ENCODE assay signal across 8 mouse cellular contexts in the genomic region with DNA sequence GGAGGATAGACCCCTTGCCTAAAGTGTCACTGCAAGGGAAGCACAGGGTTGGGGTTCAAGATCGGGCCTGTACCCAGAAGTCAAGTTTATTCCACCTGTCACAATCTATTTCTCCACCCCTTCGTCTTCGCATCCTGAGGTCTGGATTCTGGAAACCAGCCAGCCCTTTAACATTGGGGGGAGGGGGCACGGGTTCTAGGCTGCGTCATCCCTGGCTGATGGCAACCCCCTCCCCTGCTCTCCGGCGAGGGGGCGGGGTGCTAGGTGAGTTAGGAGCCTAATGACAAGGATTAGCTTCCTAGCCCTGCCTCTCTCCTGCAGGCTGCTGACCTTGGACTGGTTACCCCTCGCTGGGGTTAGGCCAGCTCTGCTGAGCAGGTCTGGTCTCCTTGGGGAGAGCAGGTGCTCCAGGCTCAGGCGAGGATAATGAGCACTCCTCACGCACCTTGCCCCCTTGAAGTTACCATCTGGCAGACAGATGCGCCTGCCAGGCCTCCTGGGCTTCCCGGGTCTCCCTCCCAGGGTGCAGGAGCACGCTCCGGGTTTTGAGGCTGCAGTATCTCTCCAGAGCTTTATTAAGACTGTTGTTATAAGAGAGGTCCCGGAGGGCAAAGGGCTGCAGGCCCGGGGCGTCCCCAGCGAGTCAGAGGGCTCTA. TPM values are rescaled to one million over a fixed set of nuclear protein-coding genes. Genes with fewer than 3 reads are reported as not detected.
DNase-seq lines count a peak whose midpoint lies in the region; ATAC-seq and TF ChIP-seq lines count a peak whose summit lies in the region.

No protein-coding gene starts in this region.

- H3K4me1 ChIP-seq in heart, embryonic 10.5 days, result peaks cover 33% of the 10 kb centered on the region
- 0 out of 2 replicates have a peak, but pooled peaks cover 6% of the 10 kb centered on the region for H3K4me1 ChIP-seq in heart, postnatal 0 days (ENCODE audit: control insufficient read depth, insufficient read depth)
- H3K4me1 ChIP-seq in liver, embryonic 12.5 days, result peaks cover 15% of the 10 kb centered on the region
- H3K4me1 ChIP-seq in stomach, embryonic 15.5 days, result peaks cover 24% of the 10 kb centered on the region

- no peaks in the 10 kb centered on the region for H3K36me3 ChIP-seq in heart, embryonic 10.5 days
- H3K36me3 ChIP-seq in heart, postnatal 0 days (replicated peaks; ENCODE audit: control insufficient read depth, insufficient read depth, low read length), result no peaks in the 10 kb centered on the region
- H3K36me3 ChIP-seq in liver, embryonic 12.5 days, result no peaks in the 10 kb centered on the region
- H3K36me3 ChIP-seq in stomach, embryonic 15.5 days, result no peaks in the 10 kb centered on the region

- intact Hi-C loops in heart, postnatal 36 days (cut with DNase I), result loop anchor here (5.0 kb wide), 1 partner anchor 54 kb away; no protein-coding TSS in a partner anchor

- no peak for TF ChIP-seq EP300 in heart, postnatal 0 days (IDR thresholded peaks at IDR 0.05; ENCODE audit: low read depth)

- no peak for DNase-seq in heart, embryonic 10.5 days (ENCODE audit: low spot score)
- no peak for DNase-seq in heart, postnatal 36 days
- peak; percentile 61 to 80 for DNase-seq in cerebellum, adult 18-20 months
- DNase-seq in heart, postnatal 0 days (ENCODE audit: low spot score), result no peak
- DNase-seq in ovary, postnatal 36 days (ENCODE audit: low spot score), result no peak
- DNase-seq in layer of hippocampus, postnatal 14 days (ENCODE audit: low spot score in 2 of 2), result no peak

- no peak overlapping the region for H3K9ac ChIP-seq in heart, postnatal 0 days (replicated peaks; ENCODE audit: low read depth, low read length)
- H3K9ac ChIP-seq in liver, embryonic 12.5 days, result peak overlapping the region; percentile 39; the same call in 1 of the 2 replicates
- H3K9ac ChIP-seq in stomach, embryonic 15.5 days, result 0 out of 2 replicates have a peak overlapping the region, but pooled peaks have one; percentile 22

- peak overlapping the region; percentile 87 for H3K27ac ChIP-seq in heart, embryonic 10.5 days
- no peak overlapping the region for H3K27ac ChIP-seq in heart, postnatal 0 days (ENCODE audit: low read depth)
- H3K27ac ChIP-seq in liver, embryonic 12.5 days, result peak overlapping the region; percentile 51; the same call in 1 of the 2 replicates
- H3K27ac ChIP-seq in stomach, embryonic 15.5 days, result peak overlapping the region; percentile 83; the same call in 1 of the 2 replicates

- TF ChIP-seq CTCF in heart, postnatal 0 days (IDR thresholded peaks at IDR 0.05; ENCODE audit: low read depth), result no peak

- no peaks in the 10 kb centered on the region for H3K9me3 ChIP-seq in heart, embryonic 10.5 days
- H3K9me3 ChIP-seq in heart, postnatal 0 days (replicated peaks; ENCODE audit: control insufficient read depth, low read length), result no peaks in the 10 kb centered on the region
- no peaks in the 10 kb centered on the region for H3K9me3 ChIP-seq in liver, embryonic 12.5 days (replicated peaks)
- H3K9me3 ChIP-seq in stomach, embryonic 15.5 days, result no peaks in the 10 kb centered on the region

- H3K4me3 ChIP-seq in heart, embryonic 10.5 days, result peak overlapping the region; percentile 87
- peak overlapping the region; percentile 86 for H3K4me3 ChIP-seq in heart, postnatal 0 days (ENCODE audit: low read depth, low read length)
- H3K4me3 ChIP-seq in liver, embryonic 12.5 days, result peak overlapping the region; percentile 62; the same call in 1 of the 2 replicates
- peak overlapping the region; percentile 87 for H3K4me3 ChIP-seq in stomach, embryonic 15.5 days (replicated peaks)

- H3K27me3 ChIP-seq in heart, embryonic 10.5 days (ENCODE audit: insufficient read depth, poor library complexity, severe bottlenecking), result peaks cover 96% of the 10 kb centered on the region
- peaks cover 55% of the 10 kb centered on the region for H3K27me3 ChIP-seq in heart, postnatal 0 days (ENCODE audit: control insufficient read depth, insufficient read depth, low read length)
- H3K27me3 ChIP-seq in liver, embryonic 12.5 days (replicated peaks), result peaks cover 99% of the 10 kb centered on the region
- H3K27me3 ChIP-seq in stomach, embryonic 15.5 days (replicated peaks), result no peaks in the 10 kb centered on the region

- WGBS in heart, embryonic 10.5 days, result 6% methylated on average over 19 of the region's 19 CpGs
- WGBS in heart, postnatal 0 days, result 12% methylated on average over 19 of the region's 19 CpGs
- WGBS in liver, embryonic 12.5 days (ENCODE audit: insufficient replicate concordance), result 9% methylated on average over 19 of the region's 19 CpGs
- WGBS in stomach, embryonic 15.5 days, result 11% methylated on average over 19 of the region's 19 CpGs

- H3K4me2 ChIP-seq in heart, postnatal 0 days (ENCODE audit: low read depth, low read length), result peak overlapping the region; percentile 99
- peak overlapping the region; percentile 71 for H3K4me2 ChIP-seq in liver, embryonic 12.5 days
- peak overlapping the region; percentile 90 for H3K4me2 ChIP-seq in stomach, embryonic 15.5 days

- 0 out of 2 replicates have a peak, but pooled peaks have one; percentile 3 for ATAC-seq in heart, postnatal 0 days (ENCODE audit: insufficient read depth, low read depth)
- ATAC-seq in liver, embryonic 12.5 days, result 0 out of 2 replicates have a peak, but pooled peaks have one; percentile 24
- peak; percentile 12; the same call in 1 of the 2 replicates for ATAC-seq in stomach, embryonic 15.5 days (ENCODE audit: insufficient read depth, low FRiP score, low read depth)

RNA-seq across cellular contexts. Expression of a gene that starts 0.9 kb away (rescaled TPM):
- 0.38 and 0.70 TPM in 2 replicates for polyA plus RNA-seq in heart, embryonic 10.5 days (2016; fragmentation: Nextera tagmentation; extraction: Ambion mirVana)
- total RNA-seq in heart, postnatal 36 days (2021), result 10 to 100 TPM in 1 of 2 experiments, 1 to 10 TPM in 1; 9.9 to 11.0 TPM
- total RNA-seq in heart, postnatal 0 days (2014; rRNA removed; ENCODE audit: low replicate concordance), result 0.15 and 5.1 TPM in 2 replicates
- 1.6 and 1.8 TPM in 2 replicates for polyA plus RNA-seq in heart, postnatal 0 days (2015; fragmentation: Nextera tagmentation; extraction: Ambion mirVana)
- polyA plus RNA-seq in liver, embryonic 12.5 days (2016; fragmentation: Nextera tagmentation; extraction: Ambion mirVana), result 1.3 and 1.4 TPM in 2 replicates
- polyA plus RNA-seq in stomach, embryonic 15.5 days (2015; fragmentation: Nextera tagmentation; extraction: Ambion mirVana), result 5.0 and 5.2 TPM in 2 replicates
- total RNA-seq in layer of hippocampus, postnatal 14 days (2021), result 100 to 1,000 TPM; 211 to 242 TPM

RNA-seq across cellular contexts. Expression of a gene that starts 18.8 kb away (rescaled TPM):
- 22.2 and 24.9 TPM in 2 replicates for polyA plus RNA-seq in heart, embryonic 10.5 days (2016; fragmentation: Nextera tagmentation; extraction: Ambion mirVana)
- 10 to 100 TPM; 75.2 to 79.0 TPM for total RNA-seq in heart, postnatal 36 days (2021)
- total RNA-seq in heart, postnatal 0 days (2014; rRNA removed; ENCODE audit: low replicate concordance), result 40.6 and 43.0 TPM in 2 replicates
- polyA plus RNA-seq in heart, postnatal 0 days (2015; fragmentation: Nextera tagmentation; extraction: Ambion mirVana), result 28.9 and 30.0 TPM in 2 replicates
- 9.4 and 10.2 TPM in 2 replicates for polyA plus RNA-seq in liver, embryonic 12.5 days (2016; fragmentation: Nextera tagmentation; extraction: Ambion mirVana)
- 15.7 and 18.6 TPM in 2 replicates for polyA plus RNA-seq in stomach, embryonic 15.5 days (2015; fragmentation: Nextera tagmentation; extraction: Ambion mirVana)
- total RNA-seq in layer of hippocampus, postnatal 14 days (2021), result 10 to 100 TPM; 43.4 to 46.7 TPM

RNA-seq across cellular contexts. Expression of a gene that starts 56.9 kb away (rescaled TPM):
- polyA plus RNA-seq in heart, embryonic 10.5 days (2016; fragmentation: Nextera tagmentation; extraction: Ambion mirVana), result 0.16 TPM in 1 of 2 replicates, not detected in the other
- not detected for total RNA-seq in heart, postnatal 36 days (2021)
- not detected in 2 replicates for total RNA-seq in heart, postnatal 0 days (2014; rRNA removed; ENCODE audit: low replicate concordance)
- polyA plus RNA-seq in heart, postnatal 0 days (2015; fragmentation: Nextera tagmentation; extraction: Ambion mirVana), result not detected in 2 replicates
- polyA plus RNA-seq in liver, embryonic 12.5 days (2016; fragmentation: Nextera tagmentation; extraction: Ambion mirVana), result not detected in 2 replicates
- polyA plus RNA-seq in stomach, embryonic 15.5 days (2015; fragmentation: Nextera tagmentation; extraction: Ambion mirVana), result 0.31 TPM in 1 of 2 replicates, not detected in the other
- total RNA-seq in layer of hippocampus, postnatal 14 days (2021), result 10 to 100 TPM; 24.2 to 24.3 TPM

Comparison
In these comparisons a context has a peak if more than half of its experiments do, and no peak if none do; other contexts are left out.
1. DNase-seq: peak in cerebellum, adult 18-20 months (2 of 2); none in heart, embryonic 10.5 days (single experiment), heart, postnatal 36 days (0 of 2), heart, postnatal 0 days (single experiment), ovary, postnatal 36 days (single experiment) and layer of hippocampus, postnatal 14 days (0 of 2).
2. Peak in every context shown above with its lines, with median percentiles within 50 percentile points of each other: H3K4me3 ChIP-seq, ATAC-seq and H3K4me2 ChIP-seq.